Mouse (Mus musculus) midbrain, postnatal 0 days (tissue): ENCODE measurements around the gene Cryzl1. TPM values are rescaled to one million over a fixed set of nuclear protein-coding genes. Genes with fewer than 3 reads are reported as not detected.

ENCODE experiments used
- ATAC-seq: fragments of 200-750 bp; cut with Nextera tagmentation; 2 replicates; pipeline ENCODE4 v1.8.0; 2017; ENCODE audit warnings: moderate number of reproducible peaks, mild to moderate bottlenecking, moderate TSS enrichment, moderate library complexity; ENCODE audit not compliant: low FRiP score
- DNase-seq: peaks from one replicate; pipeline ENCODE4 v3.0.0-alpha.2; 2015; ENCODE audit warnings: low spot score
- H3K27ac ChIP-seq: fragments of 300-500 bp; sonication (generic); 2 replicates; pipeline ENCODE4 v1.5.1; 2014; ENCODE audit warnings: low read depth, mild to moderate bottlenecking, low read length, mixed read lengths
- H3K27me3 ChIP-seq: fragments of 300-500 bp; sonication (generic); 2 replicates; pipeline ENCODE4 v1.6.1; 2014; ENCODE audit warnings: low read length, control low read depth, mixed read lengths; ENCODE audit not compliant: insufficient read depth
- H3K36me3 ChIP-seq: fragments of 300-500 bp; sonication (generic); 2 replicates; pipeline ENCODE4 v1.6.1; 2014; ENCODE audit warnings: low read length, control low read depth, mixed read lengths; ENCODE audit not compliant: insufficient read depth
- H3K4me1 ChIP-seq: fragments of 300-500 bp; sonication (generic); 2 replicates; pipeline ENCODE4 v1.6.1; 2014; ENCODE audit warnings: mild to moderate bottlenecking, control low read depth, antibody characterized with exemption, low read length, mixed read lengths; ENCODE audit not compliant: insufficient read depth
- H3K4me2 ChIP-seq: fragments of 300-500 bp; sonication (generic); 2 replicates; pipeline ENCODE4 v1.6.1; 2014; ENCODE audit warnings: low read depth, mild to moderate bottlenecking, low read length, mixed read lengths; ENCODE audit not compliant: poor library complexity, severe bottlenecking
- H3K4me3 ChIP-seq: fragments of 300-500 bp; sonication (generic); 2 replicates; pipeline ENCODE4 v1.5.1; 2014; ENCODE audit warnings: low read depth, mild to moderate bottlenecking, low read length, moderate library complexity
- H3K9ac ChIP-seq: fragments of 300-500 bp; sonication (generic); replicated peaks from 2 replicates; pipeline ENCODE4 v1.6.1; 2014; ENCODE audit warnings: mild to moderate bottlenecking, low read length, moderate library complexity, mixed read lengths; ENCODE audit not compliant: poor library complexity, severe bottlenecking
- H3K9me3 ChIP-seq: fragments of 300-500 bp; sonication (generic); 2 replicates; pipeline ENCODE4 v1.6.1; 2016; ENCODE audit warnings: low read length, control low read depth
- CTCF ChIP-seq: IDR thresholded peaks from 2 replicates; pipeline ENCODE4 v1.5.1; 2016; ENCODE audit warnings: antibody characterized with exemption, mild to moderate bottlenecking
- WGBS: fragments of 180-500 bp; shearing (Covaris S2); extraction: QIAGEN DNeasy Blood & Tissue Kit; methylation state at CpG from one replicate; pipeline ENCODE4 v1.1.7; 2014; 5-methylcytosine and 5-hydroxymethylcytosine counted together
- polyA plus RNA-seq: library from polyadenylated mRNA; unstranded; fragments of >200 nt; fragmentation: Nextera tagmentation; extraction: Ambion mirVana; gene quantifications from 2 replicates; pipeline ENCODE4 v1.2.1, GENCODE M21; 2015
- total RNA-seq: library from RNA; depleted of rRNA; stranded (reverse); fragments of >200 nt; gene quantifications from 2 replicates; pipeline ENCODE4 v1.2.3, GENCODE M21; 2014

Cryzl1 gene
- total and polyA plus RNA-seq, 2 experiments from 2014 or later, result 42.9 to 93.0 TPM

GRCm38 (mm10) chr16:91746101-91746950, 17.6 kb upstream of the Cryzl1 start:
- H3K4me2 ChIP-seq, result no peak overlapping the region
- no peak overlapping the region for H3K9ac ChIP-seq
- no peaks in the 10 kb centered on the region for H3K27me3 ChIP-seq
- no peak overlapping the region for H3K4me3 ChIP-seq
- WGBS, result 68% methylated on average over 14 of the region's 14 CpGs
- H3K9me3 ChIP-seq, result no peaks in the 10 kb centered on the region
- no peaks in the 10 kb centered on the region for H3K4me1 ChIP-seq
- H3K27ac ChIP-seq, result no peak overlapping the region; the same call in 1 of the 2 replicates
- DNase-seq, result no peak
- TF ChIP-seq CTCF, result no peak
- no peak for ATAC-seq
- no peaks in the 10 kb centered on the region for H3K36me3 ChIP-seq

GRCm38 (mm10) chr16:91743055-91743454, 14.3 kb upstream of the Cryzl1 start:
- no peaks in the 10 kb centered on the region for H3K4me1 ChIP-seq
- no peak overlapping the region for H3K4me2 ChIP-seq
- WGBS, result 81% methylated on average over 7 of the region's 7 CpGs
- H3K9me3 ChIP-seq, result no peaks in the 10 kb centered on the region
- no peak for DNase-seq
- H3K27me3 ChIP-seq, result no peaks in the 10 kb centered on the region
- no peak overlapping the region for H3K27ac ChIP-seq
- no peak overlapping the region for H3K4me3 ChIP-seq
- no peak for TF ChIP-seq CTCF
- H3K9ac ChIP-seq, result no peak overlapping the region
- ATAC-seq, result no peak
- no peaks in the 10 kb centered on the region for H3K36me3 ChIP-seq

- ATAC-seq (no peak), DNase-seq (no peak)
- no peaks in the 10 kb centered on the region for H3K9me3 ChIP-seq
- no peaks in the 10 kb centered on the region for H3K27me3 ChIP-seq
- H3K27ac ChIP-seq, result 0 out of 2 replicates have a peak overlapping the region, but pooled peaks have one; percentile 34
- no peak for TF ChIP-seq CTCF
- no peaks in the 10 kb centered on the region for H3K36me3 ChIP-seq
- H3K9ac ChIP-seq, result no peak overlapping the region
- 64% methylated on average over 7 of the region's 7 CpGs for WGBS
- H3K4me3 ChIP-seq, result no peak overlapping the region
- H3K4me1 ChIP-seq, result 0 out of 2 replicates have a peak, but pooled peaks cover 4% of the 10 kb centered on the region
- no peak overlapping the region for H3K4me2 ChIP-seq
These were observed 12.1 kb upstream of the Cryzl1 start for GRCm38 (mm10) chr16:91740918-91741255.

- 60% methylated on average over 8 of the region's 8 CpGs for WGBS
- H3K27ac ChIP-seq, result 0 out of 2 replicates have a peak overlapping the region, but pooled peaks have one; percentile 34
- ATAC-seq (no peak), DNase-seq (no peak)
- H3K36me3 ChIP-seq, result no peaks in the 10 kb centered on the region
- H3K9ac ChIP-seq, result no peak overlapping the region
- H3K4me3 ChIP-seq, result no peak overlapping the region
- H3K4me2 ChIP-seq, result no peak overlapping the region
- no peaks in the 10 kb centered on the region for H3K27me3 ChIP-seq
- no peak for TF ChIP-seq CTCF
- no peaks in the 10 kb centered on the region for H3K9me3 ChIP-seq
- H3K4me1 ChIP-seq, result 0 out of 2 replicates have a peak, but pooled peaks cover 6% of the 10 kb centered on the region
These were observed 11.6 kb upstream of the Cryzl1 start for GRCm38 (mm10) chr16:91740184-91740917.

- no peak for DNase-seq
- WGBS, result 80% methylated on average over 6 of the region's 6 CpGs
- no peaks in the 10 kb centered on the region for H3K36me3 ChIP-seq
- no peak overlapping the region for H3K4me2 ChIP-seq
- 0 out of 2 replicates have a peak, but pooled peaks cover 6% of the 10 kb centered on the region for H3K4me1 ChIP-seq
- no peak for ATAC-seq
- H3K9me3 ChIP-seq, result no peaks in the 10 kb centered on the region
- H3K27me3 ChIP-seq, result no peaks in the 10 kb centered on the region
- H3K4me3 ChIP-seq, result no peak overlapping the region
- H3K9ac ChIP-seq, result no peak overlapping the region
- H3K27ac ChIP-seq, result no peak overlapping the region
- no peak for TF ChIP-seq CTCF
These were observed 9.7 kb upstream of the Cryzl1 start for GRCm38 (mm10) chr16:91738505-91738904.
